Mouse (Mus musculus) spleen, postnatal 10 days (tissue): ENCODE data around the gene Fgfr1op.

Source experiments
- DNase-seq, 2 experiments: peaks; one replicate each; pipeline ENCODE4 v3.0.0; 2021 to 2022; ENCODE audit warnings: low spot score in 2 of 2

Fgfr1op gene

DNA sequence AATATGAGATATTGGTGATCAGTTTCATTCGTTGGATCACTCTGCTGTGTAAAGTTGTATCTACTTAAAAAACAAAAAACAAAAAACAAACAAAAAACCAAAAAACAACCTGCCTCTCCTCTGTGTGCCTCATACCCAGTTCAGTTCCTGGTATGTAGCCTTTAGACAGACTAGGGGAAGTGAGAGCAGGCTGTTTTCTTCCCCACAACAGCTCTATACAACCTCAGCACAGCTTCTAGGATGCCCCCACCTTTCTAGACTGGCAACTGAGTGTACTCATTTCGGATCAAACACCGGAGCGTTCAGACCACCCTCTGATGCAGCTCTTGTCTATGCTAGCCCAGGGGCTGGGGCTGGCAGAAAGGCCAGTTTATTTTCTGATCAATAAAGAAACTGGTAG, 60.4 kb downstream of the Fgfr1op start:
- DNase-seq: no peak

DNA sequence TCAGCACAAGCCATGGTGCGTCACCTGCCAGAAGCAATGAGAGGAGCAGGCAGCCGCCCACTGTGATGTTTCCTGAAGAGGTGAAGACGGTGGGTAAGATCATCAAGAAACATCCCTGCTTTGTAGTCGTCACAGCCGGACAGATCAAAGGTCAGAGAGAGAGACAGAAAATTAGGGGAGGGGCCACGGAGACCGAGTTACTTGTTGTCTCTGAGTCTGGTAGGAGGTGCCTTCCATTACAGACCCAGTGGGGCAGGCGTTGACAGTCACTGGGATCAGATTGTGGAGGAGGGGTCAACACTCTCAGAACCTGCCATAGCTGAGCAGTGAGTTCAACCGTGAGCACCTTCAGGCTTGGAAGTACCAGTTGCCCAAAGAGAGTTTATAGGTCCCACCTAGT, 63.3 kb downstream of the Fgfr1op start:
- no peak for DNase-seq

DNA sequence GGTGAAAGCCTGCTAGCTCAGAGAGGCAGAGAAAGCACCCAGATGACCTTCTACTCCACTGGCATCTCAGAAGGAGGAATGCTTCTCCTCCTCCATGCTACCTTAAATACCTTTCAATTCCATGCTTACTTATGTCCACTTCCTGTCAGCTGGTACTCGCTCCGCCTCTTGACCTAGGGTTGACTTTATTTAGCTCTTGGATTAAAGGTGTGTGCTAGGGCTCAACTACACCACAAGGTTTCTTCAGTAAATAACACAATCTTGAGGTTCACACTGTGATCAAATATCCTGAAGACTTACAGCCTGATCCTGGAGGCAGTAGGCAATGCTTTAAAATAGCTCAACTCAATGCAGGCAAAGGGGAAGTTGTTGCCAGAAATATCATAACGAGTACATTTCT, 64.3 kb downstream of the Fgfr1op start:
- no peak for DNase-seq

DNA sequence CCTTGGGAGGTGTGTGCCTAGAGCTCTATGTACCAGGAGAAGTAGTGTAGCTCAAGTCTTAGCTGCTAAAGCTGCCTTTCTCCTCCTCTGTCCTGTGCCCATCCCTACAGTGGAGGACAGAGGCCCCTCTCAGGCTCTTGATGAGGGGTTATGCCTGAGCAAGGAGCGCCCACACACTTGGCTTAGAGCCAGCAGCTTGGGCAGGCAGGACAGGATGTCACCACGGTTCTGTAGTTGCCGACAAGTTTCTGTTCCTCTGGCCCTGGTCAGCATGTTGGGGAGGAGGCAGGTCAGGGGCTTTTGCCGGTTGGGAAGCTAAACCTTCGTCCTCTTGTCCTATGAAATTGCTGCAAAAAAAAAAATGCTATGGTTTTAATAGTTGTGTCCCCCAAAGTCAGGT, 66.8 kb downstream of the Fgfr1op start:
- DNase-seq: peak in 1 of 2 experiments; percentile 82

DNA sequence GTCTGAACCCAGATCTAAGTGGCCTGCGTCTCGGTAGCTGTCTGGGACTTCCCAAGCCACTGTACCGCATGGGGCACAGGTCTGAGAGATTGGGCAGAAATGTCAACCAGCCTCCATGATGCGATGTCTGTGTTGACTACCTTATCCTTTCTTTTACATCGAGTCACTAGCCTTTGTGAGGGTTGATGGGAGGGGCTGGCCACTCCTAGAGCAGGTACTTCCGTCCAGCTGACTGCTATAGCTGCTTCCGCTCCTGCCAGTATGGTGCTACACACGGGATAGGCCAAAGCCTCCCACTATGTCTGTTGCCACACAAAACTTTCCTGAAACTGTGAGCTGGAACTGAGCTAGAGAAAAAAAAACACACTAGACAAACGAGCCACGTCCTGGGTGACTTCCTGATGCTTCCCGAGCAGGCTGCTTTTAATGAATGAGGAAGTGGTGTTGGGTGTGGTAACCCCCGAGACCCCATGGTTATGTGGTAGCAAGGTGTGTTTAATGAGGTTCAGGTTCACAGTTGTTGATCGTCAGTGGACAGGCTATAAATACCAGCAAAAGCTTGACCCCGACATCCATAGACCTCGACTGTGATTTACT, 68.4 kb downstream of the Fgfr1op start:
- DNase-seq: no peak

DNA sequence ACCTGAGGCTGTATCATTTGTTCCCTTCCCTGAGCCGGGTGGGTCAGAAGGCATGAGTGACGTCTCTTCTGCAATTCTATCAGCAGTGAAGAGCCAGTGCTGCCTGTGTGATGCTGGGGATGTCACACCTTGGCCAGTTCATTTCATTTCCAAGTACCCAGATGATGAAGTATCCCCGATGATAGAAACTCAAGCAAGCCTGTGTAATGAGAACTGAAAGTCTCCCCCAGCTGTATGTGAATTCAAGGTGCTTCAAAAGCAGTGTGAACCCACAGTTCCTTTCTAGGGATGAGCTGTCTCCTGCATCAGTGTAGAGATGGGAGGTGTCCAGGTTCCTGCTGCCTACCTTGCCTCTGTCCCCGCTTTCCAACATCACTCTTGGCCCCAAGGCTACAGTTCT, 69.2 kb downstream of the Fgfr1op start:
- DNase-seq: no peak

DNA sequence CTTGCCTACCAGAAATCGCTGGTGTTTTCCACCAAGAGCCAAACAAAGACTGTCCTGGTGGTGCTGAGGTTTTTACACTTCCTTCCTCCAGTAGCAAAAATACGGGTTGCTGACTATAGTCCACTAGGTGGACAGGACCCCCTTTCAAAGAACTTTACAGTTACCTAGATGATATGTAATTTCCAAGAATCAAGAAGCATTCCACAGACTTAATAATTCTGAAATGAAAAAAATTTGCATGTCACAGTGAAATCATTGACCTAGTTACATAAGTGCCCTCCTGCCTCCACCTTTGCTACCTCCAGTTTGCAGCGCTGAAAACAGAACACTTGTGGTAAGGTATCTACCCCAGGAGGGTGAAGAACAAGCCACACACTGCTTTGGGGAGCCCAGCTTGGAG, 70.4 kb downstream of the Fgfr1op start, which contains the start of gene Ccr6:
Ccr6 (plus strand) TSS at position 301 of the 400 bp plus-strand sequence.
- no peak for DNase-seq

DNA sequence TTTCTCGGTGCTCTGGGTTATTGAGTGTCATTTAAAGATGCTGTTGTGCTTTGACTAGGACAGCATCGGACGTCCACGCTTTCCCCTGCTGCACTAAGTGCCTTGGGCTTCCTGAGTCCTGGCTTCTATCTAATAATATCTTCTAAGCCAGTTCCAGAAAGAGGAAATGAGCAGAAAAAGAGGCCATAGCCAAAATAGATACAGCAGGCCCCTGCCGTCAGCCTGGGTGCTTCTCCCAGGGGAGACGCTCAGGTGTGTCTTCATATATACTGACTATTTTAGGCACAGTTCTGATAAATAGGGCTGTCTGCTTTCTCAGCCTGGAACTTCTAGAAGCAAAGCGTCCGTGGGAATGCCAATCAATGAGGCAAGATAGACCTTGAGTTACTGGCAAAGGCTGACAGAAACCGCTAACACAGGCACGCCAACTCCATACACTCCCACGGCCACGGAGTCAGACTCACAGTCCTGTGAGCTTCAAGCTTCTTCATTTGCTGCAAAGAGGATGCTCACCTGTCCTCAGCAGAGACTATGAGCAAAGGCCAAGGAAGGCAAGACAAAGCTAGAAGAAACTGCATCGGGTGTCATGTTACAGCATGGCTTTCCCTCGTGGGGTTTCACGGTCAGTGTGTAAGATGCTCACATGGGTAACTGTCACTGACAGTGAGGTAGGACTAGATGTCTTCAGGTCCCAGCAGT, 72.9 kb downstream of the Fgfr1op start:
- peak in 1 of 2 experiments; percentile 44 for DNase-seq

DNA sequence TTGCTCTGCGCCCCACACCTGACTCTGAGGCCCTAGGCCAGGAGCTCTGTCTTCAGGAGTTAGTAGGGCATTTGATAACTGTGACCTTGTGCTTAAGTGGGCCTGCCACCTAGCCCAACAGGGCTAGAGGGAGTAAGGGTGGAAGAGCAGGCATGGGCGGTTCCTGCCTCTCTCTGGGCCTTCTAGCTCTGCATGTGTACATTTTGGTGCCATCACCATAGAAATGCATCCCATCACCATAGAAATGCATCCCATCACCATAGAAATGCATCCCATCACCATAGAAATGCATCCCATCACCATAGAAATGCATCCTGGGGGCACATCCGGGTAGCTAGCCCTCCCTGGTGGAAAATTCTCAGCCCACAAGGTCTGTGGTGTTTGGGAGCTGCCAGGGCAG, 74.3 kb downstream of the Fgfr1op start:
- no peak for DNase-seq

DNA sequence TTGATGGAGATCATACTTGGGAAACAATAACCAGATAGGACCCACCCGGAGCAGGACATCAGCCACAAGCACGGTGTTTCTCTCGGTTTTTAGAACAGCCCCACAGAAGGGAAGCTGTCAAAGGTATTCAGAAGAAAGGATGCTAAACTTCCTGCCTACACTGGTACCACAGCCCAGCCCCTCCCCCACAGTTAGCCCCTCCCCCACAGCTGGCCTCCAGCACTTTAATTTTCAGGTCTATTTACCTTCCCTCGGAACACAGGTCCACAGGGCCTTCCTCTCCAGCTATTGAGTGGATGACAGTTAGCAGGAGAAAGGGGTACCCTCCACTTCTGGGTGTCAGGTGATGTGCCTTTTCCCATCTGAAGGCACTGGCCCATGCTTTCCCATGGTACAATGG, 75.2 kb downstream of the Fgfr1op start:
- no peak for DNase-seq

DNA sequence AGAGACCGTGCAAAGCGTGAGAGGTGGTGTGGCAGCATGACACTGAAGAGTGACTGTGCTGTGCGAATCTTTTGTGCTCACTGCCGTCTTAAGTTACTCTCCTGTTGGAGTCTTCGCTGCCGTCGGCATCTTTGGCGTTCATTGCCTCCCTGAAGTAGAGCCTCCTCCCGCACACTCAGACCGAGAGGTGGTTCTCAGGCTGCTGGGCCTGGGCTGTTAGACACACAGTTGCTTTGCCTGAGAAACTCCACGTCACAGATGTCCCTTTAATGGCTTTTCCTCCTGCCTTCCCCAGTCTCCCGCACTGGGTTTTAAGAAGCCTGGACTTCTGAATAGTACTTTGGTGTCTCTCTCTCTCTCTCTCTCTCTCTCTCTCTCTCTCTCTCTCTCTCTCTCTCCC, 76.3 kb downstream of the Fgfr1op start:
- DNase-seq: no peak

DNA sequence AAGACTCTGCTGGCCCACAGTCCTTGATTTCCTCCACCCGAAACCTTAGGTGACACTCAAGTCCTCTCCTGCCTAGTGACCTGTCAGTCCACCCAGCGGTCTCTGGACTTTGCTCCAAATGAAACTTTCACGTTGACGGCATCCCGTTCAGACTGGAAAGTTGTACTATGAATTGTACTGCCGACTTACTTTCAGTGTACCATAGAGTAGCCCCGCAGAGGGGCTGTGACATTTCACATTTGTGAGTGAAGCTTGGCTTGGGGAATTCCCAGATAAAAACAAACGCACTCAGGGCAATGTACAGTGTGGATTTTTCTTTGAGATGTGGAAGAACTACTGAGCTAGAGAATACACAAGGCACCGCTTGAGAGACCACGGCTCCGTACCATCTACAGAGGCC, 76.9 kb downstream of the Fgfr1op start:
- no peak for DNase-seq

DNA sequence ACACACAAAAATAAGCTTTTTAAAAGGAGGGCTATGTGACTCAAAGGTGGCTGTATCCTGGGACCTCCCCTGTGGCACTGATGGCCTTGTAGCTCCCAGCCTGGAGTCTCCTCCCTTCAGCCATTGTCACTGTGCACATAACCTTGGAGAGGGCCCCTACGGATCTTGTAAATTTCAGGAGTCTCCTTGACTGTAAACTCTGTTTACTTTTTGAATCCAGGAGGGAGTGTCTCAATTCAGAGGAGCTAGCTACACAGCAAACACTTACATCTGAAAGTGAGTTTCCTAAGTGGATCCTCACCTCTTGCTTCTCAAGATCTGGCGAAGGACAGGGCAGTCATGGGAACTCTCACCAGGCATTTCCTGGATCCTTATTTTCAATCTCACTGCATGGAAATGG, 78.8 kb downstream of the Fgfr1op start:
- DNase-seq: no peak

DNA sequence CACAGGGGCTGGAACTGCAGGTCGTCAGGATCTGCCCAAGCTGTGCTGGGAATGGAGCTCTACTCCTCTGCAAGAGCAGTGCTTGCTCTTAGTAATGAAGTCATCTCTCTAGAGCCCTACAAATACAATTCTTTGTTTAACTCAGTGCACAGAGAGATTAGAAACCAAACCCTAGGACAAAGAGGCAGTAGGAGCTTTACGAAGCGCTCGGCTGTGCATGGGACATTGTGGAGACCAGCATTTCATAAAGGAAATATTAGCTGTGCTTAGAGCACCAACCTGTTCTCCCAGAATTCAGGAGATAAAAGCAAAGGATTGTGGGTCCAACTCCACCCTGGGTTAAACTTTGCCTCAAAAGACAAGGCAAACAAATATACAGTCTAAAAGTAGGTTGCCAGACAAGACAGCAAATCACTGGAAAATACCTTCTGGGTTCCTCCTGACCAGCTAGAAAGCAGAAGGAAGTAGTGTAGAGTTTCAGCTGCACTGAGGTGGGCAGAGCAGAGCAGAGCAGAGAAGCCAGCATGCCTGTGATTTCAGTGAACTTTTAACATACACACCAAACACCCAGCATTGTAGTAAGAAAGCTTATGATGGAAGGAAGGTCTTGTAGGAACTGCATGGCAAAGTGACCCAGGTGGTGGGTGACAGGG, 80.9 kb downstream of the Fgfr1op start:
- DNase-seq: no peak
